Mouse (Mus musculus) ES-E14 (cell line): Measurements from ENCODE around the gene Bri3.

ENCODE experiments used
- CHD2 ChIP-seq: IDR thresholded peaks from 2 replicates; pipeline ENCODE4 v1.6.1; 2014; ENCODE audit warnings: mild to moderate bottlenecking, low read depth, low read length, inconsistent platforms
- HCFC1 ChIP-seq: IDR thresholded peaks from 2 replicates; pipeline ENCODE4 v1.6.1; 2012; ENCODE audit warnings: low read length, inconsistent platforms, borderline replicate concordance; ENCODE audit not compliant: insufficient read depth
- MAFK ChIP-seq: IDR thresholded peaks from 2 replicates; pipeline ENCODE4 v1.6.1; 2014; ENCODE audit warnings: mild to moderate bottlenecking, low read depth, low read length, inconsistent platforms; ENCODE audit not compliant: insufficient read depth
- ZC3H11A ChIP-seq: IDR thresholded peaks from 2 replicates; pipeline ENCODE4 v1.6.1; 2012; ENCODE audit warnings: low read depth, mild to moderate bottlenecking, inconsistent platforms, low read length, borderline replicate concordance

- TF ChIP-seq ZC3H11A: 0 out of 2 replicates have a peak, but pooled peaks have one; percentile 15
- TF ChIP-seq CHD2: no peak
- TF ChIP-seq MAFK: no peak
- TF ChIP-seq HCFC1: no peak
Measured at GRCm38 (mm10) chr5:144267535-144268241, 23.5 kb downstream of the Bri3 start.
